Mouse (Mus musculus) gastrocnemius, postnatal 14 days (tissue): Measurements from ENCODE around the gene Slc7a11. TPM values are rescaled to one million over a fixed set of nuclear protein-coding genes. Genes with fewer than 3 reads are reported as not detected.

Experiments
- DNase-seq: peaks from one replicate; pipeline ENCODE4 v3.0.0; 2021; ENCODE audit warnings: mixed read lengths
- intact Hi-C: fragments of 180-260 bp; cut with DNase I; formaldehyde crosslinking; loops from one replicate; pipeline ENCODE4 v1.15.1; 2025; ENCODE audit warnings: low total_unique reads
- total RNA-seq, 2 experiments: library from RNA; stranded (reverse); gene quantifications; 2 replicates each; pipeline ENCODE4 v1.2.3; 2021

The Slc7a11 gene
- total RNA-seq, 2 experiments from 2014 or later: 0.27 to 0.41 TPM

- intact Hi-C loops: no loop called here
Observed at GRCm38 (mm10) chr3:50249598-50250300, 193.7 kb downstream of the Slc7a11 start.

GRCm38 (mm10) chr3:50235990-50236389, 207.4 kb downstream of the Slc7a11 start:
- intact Hi-C loops: no loop called here
- DNase-seq: no peak

More at GRCm38 (mm10) chr3:50249598-50250300, 193.7 kb downstream of the Slc7a11 start:
- no peak for DNase-seq

- no peak for DNase-seq
- intact Hi-C loops: no loop called here
Observed at GRCm38 (mm10) chr3:50233144-50233543, 210.3 kb downstream of the Slc7a11 start.

- intact Hi-C loops: no loop called here
- no peak for DNase-seq
Observed at GRCm38 (mm10) chr3:50224390-50225114, 218.9 kb downstream of the Slc7a11 start.

- intact Hi-C loops: no loop called here
- DNase-seq: no peak
Observed at GRCm38 (mm10) chr3:50220454-50220853, 223.0 kb downstream of the Slc7a11 start.

- no peak for DNase-seq
Observed at GRCm38 (mm10) chr3:50186369-50186768, 257.0 kb downstream of the Slc7a11 start.

GRCm38 (mm10) chr3:50185879-50186278, 257.5 kb downstream of the Slc7a11 start:
- intact Hi-C loops: no loop called here
- no peak for DNase-seq

More at GRCm38 (mm10) chr3:50186369-50186768, 257.0 kb downstream of the Slc7a11 start:
- intact Hi-C loops: no loop called here

- no peak for DNase-seq
- intact Hi-C loops: no loop called here
Observed at GRCm38 (mm10) chr3:50160756-50161155, 282.7 kb downstream of the Slc7a11 start.

GRCm38 (mm10) chr3:50144144-50144543, 299.3 kb downstream of the Slc7a11 start:
- intact Hi-C loops: no loop called here
- no peak for DNase-seq

GRCm38 (mm10) chr3:50138319-50138718, 305.1 kb downstream of the Slc7a11 start:
- no peak for DNase-seq
- intact Hi-C loops: no loop called here

GRCm38 (mm10) chr3:50132204-50132603, 311.2 kb downstream of the Slc7a11 start:
- DNase-seq: no peak
- intact Hi-C loops: no loop called here

GRCm38 (mm10) chr3:50130319-50130718, 313.1 kb downstream of the Slc7a11 start:
- no peak for DNase-seq
- intact Hi-C loops: no loop called here

- intact Hi-C loops: no loop called here
Observed at GRCm38 (mm10) chr3:50121001-50121400, 322.4 kb downstream of the Slc7a11 start.

GRCm38 (mm10) chr3:50116266-50116665, 327.1 kb downstream of the Slc7a11 start:
- intact Hi-C loops: no loop called here
- no peak for DNase-seq

More at GRCm38 (mm10) chr3:50121001-50121400, 322.4 kb downstream of the Slc7a11 start:
- DNase-seq: no peak

- intact Hi-C loops: no loop called here
- peak; percentile 43 for DNase-seq
Observed at GRCm38 (mm10) chr3:50105509-50105908, 337.9 kb downstream of the Slc7a11 start.

- intact Hi-C loops: no loop called here
- DNase-seq: no peak
Observed at GRCm38 (mm10) chr3:50094404-50095092, 348.9 kb downstream of the Slc7a11 start.

GRCm38 (mm10) chr3:50076979-50077378, 366.4 kb downstream of the Slc7a11 start:
- peak; percentile 42 for DNase-seq
- intact Hi-C loops: no loop called here

GRCm38 (mm10) chr3:50063396-50063795, 380.0 kb downstream of the Slc7a11 start:
- intact Hi-C loops: no loop called here
- no peak for DNase-seq

- intact Hi-C loops: no loop called here
- no peak for DNase-seq
Observed at GRCm38 (mm10) chr3:50044666-50045065, 398.7 kb downstream of the Slc7a11 start.

- intact Hi-C loops: no loop called here
- DNase-seq: no peak
Observed at GRCm38 (mm10) chr3:50044160-50044559, 399.3 kb downstream of the Slc7a11 start.
